Mouse (Mus musculus): ENCODE measurements at regions not wholly inside any gene's neighbourhood (a gene's known extent, or its start where the extent isn't known, plus 50 kb on each side); places are given as distances from the start of the nearest gene placed in this dataset.

DNA sequence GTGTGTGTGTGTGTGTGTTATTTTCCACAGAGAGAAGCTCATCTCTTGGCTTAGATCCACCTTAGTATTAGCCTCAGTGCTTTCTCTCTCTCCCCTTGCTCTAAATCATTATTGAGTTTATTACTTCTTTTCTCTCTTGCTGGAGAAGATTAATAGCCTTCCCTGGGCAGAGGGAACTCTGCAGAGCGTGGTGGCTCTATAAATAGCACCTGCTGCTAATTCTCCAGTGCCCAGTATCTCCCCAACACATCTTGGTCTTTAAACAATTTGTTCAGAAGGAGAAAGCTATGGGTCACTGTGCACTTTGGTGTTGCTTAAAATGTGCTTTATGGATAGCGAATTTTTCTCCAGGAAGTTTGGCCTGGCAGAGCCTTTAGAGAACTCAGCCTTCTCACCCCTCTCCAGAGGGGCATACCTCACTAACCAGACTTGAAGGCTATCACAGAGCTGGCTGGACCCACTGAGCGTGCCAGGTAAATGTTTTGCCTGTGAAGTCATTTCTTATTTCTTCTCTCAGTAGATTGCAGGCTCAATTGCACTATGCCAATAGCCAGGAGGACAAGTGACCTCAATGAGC is 86.8 kb upstream of the Rab11fip2 start:
- TF ChIP-seq CTCF (IDR thresholded peaks at IDR 0.05; ENCODE audit: control insufficient read depth, insufficient read depth, low read length) (no peak), POLR2A (IDR thresholded peaks at IDR 0.05; ENCODE audit: borderline replicate concordance, control insufficient read depth, low read depth, low read length) (no peak)
